ENCODE assay signal across 17 mouse cellular contexts in the genomic region with DNA sequence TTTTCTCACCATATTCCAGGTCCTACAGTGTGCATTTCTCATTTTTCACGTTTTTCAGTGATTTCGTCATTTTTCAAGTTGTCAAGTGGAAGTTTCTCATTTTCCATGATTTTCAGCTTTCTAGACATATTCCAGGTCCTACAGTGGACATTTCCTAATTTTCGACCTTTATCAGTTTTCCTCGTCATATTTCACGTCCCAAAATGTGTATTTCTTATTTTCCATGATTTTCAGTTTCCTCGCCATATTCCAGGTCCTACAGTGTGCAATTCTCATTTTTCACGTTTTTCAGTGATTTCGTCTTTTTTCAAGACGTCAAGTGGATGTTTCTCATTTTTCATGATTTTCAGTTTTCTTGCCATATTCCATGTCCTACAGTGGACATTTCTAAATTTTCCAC. TPM values are rescaled to one million over a fixed set of nuclear protein-coding genes. Genes with fewer than 3 reads are reported as not detected.
DNase-seq lines count a peak whose midpoint lies in the region; ATAC-seq and TF ChIP-seq lines count a peak whose summit lies in the region.
"Not testable (repeated sequence)": the region's sequence is repeated elsewhere in the genome, so short reads cannot be mapped to it uniquely, and the experiment has no call there.
"Had no signal": no experiment of that assay in that cellular context is flagged by ENCODE, and none has a peak within 500 bp of the region (broad histone marks: within the 10 kb centered on the region; RNA-seq: fewer than 3 reads in every experiment).

No protein-coding gene starts in this region.

- peak; percentile 82 for DNase-seq in MEL (ENCODE audit: low read depth, low spot score)
- DNase-seq in c-Kit-negative CD71-positive TER-119-positive erythroid progenitor cells, embryonic 14.5 days (ENCODE audit: low read depth, low spot score): peak; percentile 49
- DNase-seq in heart, postnatal 0 days (ENCODE audit: low spot score): peak; percentile 7
- peak; percentile 36 for DNase-seq in kidney, postnatal 14 days
- DNase-seq in retina, adult 2 months (ENCODE audit: low read depth, low spot score): peak; percentile 47

- 0 out of 2 replicates have a peak, but pooled peaks have one; percentile 1 for ATAC-seq in embryonic facial prominence, embryonic 15.5 days (ENCODE audit: insufficient number of reproducible peaks, low FRiP score, low TSS enrichment, low read depth)
- ATAC-seq in heart, postnatal 0 days (ENCODE audit: insufficient read depth, low read depth): not testable (repeated sequence)
- 0 out of 2 replicates have a peak, but pooled peaks have one; percentile 15 for ATAC-seq in megakaryocyte-erythroid progenitor cell, adult 5-6 weeks (replicated peaks; ENCODE audit: low FRiP score, low TSS enrichment, poor library complexity, severe bottlenecking)

- not testable (repeated sequence) for TF ChIP-seq EP300 in MEL (IDR thresholded peaks at IDR 0.05; ENCODE audit: low read depth in 1 of 2, low read length in 2 of 2); heart, postnatal 0 days (IDR thresholded peaks at IDR 0.05; ENCODE audit: low read depth)

- not testable (repeated sequence) for H3K79me2 ChIP-seq in MEL (ENCODE audit: control insufficient read depth, insufficient read depth, low read length, poor library complexity)

- H3K27me3 ChIP-seq in MEL (ENCODE audit: control insufficient read depth in 1 of 2, insufficient read depth in 2 of 2, low read length in 2 of 2); embryonic facial prominence, embryonic 15.5 days; heart, postnatal 0 days (ENCODE audit: control insufficient read depth, insufficient read depth, low read length): not testable (repeated sequence)

- TF ChIP-seq POLR2A in MEL (IDR thresholded peaks at IDR 0.05; ENCODE audit: control insufficient read depth in 1 of 2, insufficient read depth in 1 of 2, low read depth in 1 of 2, low read length in 2 of 2, poor library complexity in 1 of 2): not testable (repeated sequence)

- H3K4me2 ChIP-seq in embryonic facial prominence, embryonic 15.5 days (replicated peaks); heart, postnatal 0 days (ENCODE audit: low read depth, low read length): not testable (repeated sequence)

- TF ChIP-seq CTCF in MEL (IDR thresholded peaks at IDR 0.05 in 2 of 3, conservative IDR thresholded peaks at IDR 0.05 in 1 of 3; ENCODE audit: control insufficient read depth in 1 of 3, insufficient read depth in 1 of 3, low read depth in 2 of 3, low read length in 3 of 3, poor library complexity in 1 of 3, severe bottlenecking in 1 of 3): 0 out of 6 replicates have a peak, but pooled peaks of 1 of the 3 experiments have one; percentile 10
- TF ChIP-seq CTCF in heart, postnatal 0 days (IDR thresholded peaks at IDR 0.05; ENCODE audit: low read depth): not testable (repeated sequence)

- not testable (repeated sequence) for H3K4me3 ChIP-seq in MEL (ENCODE audit: control insufficient read depth in 1 of 2, insufficient read depth in 1 of 2, low read depth in 2 of 2, low read length in 2 of 2); embryonic facial prominence, embryonic 15.5 days (replicated peaks); heart, postnatal 0 days (ENCODE audit: low read depth, low read length)

- H3K4me1 ChIP-seq in MEL (ENCODE audit: control insufficient read depth in 1 of 2, insufficient read depth in 2 of 2, low read length in 2 of 2); embryonic facial prominence, embryonic 15.5 days; heart, postnatal 0 days (ENCODE audit: control insufficient read depth, insufficient read depth): not testable (repeated sequence)

- not testable (repeated sequence) for TF ChIP-seq RAD21 in MEL (IDR thresholded peaks at IDR 0.05; ENCODE audit: low read depth, low read length)

- 69% methylated on average over 9 of the region's 9 CpGs for WGBS in embryonic facial prominence, embryonic 15.5 days
- 68% methylated on average over 9 of the region's 9 CpGs for WGBS in heart, postnatal 0 days

- H3K9me3 ChIP-seq in MEL (replicated peaks; ENCODE audit: insufficient read depth, low read length); embryonic facial prominence, embryonic 15.5 days (replicated peaks); heart, postnatal 0 days (replicated peaks; ENCODE audit: control insufficient read depth, low read length): not testable (repeated sequence)

- H3K9ac ChIP-seq in MEL (ENCODE audit: control insufficient read depth, low read depth, low read length, poor library complexity, severe bottlenecking); embryonic facial prominence, embryonic 15.5 days; heart, postnatal 0 days (replicated peaks; ENCODE audit: low read depth, low read length): not testable (repeated sequence)

- H3K36me3 ChIP-seq in MEL (ENCODE audit: control insufficient read depth in 1 of 2, insufficient read depth in 2 of 2, low read length in 2 of 2); embryonic facial prominence, embryonic 15.5 days; heart, postnatal 0 days (replicated peaks; ENCODE audit: control insufficient read depth, insufficient read depth, low read length): not testable (repeated sequence)

- H3K27ac ChIP-seq in MEL (ENCODE audit: control insufficient read depth, low read depth, low read length); embryonic facial prominence, embryonic 15.5 days (replicated peaks); heart, postnatal 0 days (ENCODE audit: low read depth): not testable (repeated sequence)

RNA-seq across cellular contexts. Expression of a gene that starts 2.0 kb away (rescaled TPM):
- total RNA-seq in MEL (2012; rRNA removed): 0.19 and 0.46 TPM in 2 replicates
- polyA plus RNA-seq in MEL (2012; ENCODE audit: insufficient read depth in 1 of 2, insufficient read length in 2 of 2, low read depth in 1 of 2, low replicate concordance in 2 of 2, missing spikeins in 1 of 2): under 1 TPM in 1 of 2 experiments, not detected in 1; 0.33 TPM
- polyA plus RNA-seq in embryonic facial prominence, embryonic 15.5 days (2015; fragmentation: Nextera tagmentation; extraction: Ambion mirVana): not detected in 2 replicates
- not detected in 2 replicates for total RNA-seq in heart, postnatal 0 days (2014; rRNA removed; ENCODE audit: low replicate concordance)
- 0.29 and 0.38 TPM in 2 replicates for polyA plus RNA-seq in heart, postnatal 0 days (2015; fragmentation: Nextera tagmentation; extraction: Ambion mirVana)
- total RNA-seq in megakaryocyte-erythroid progenitor cell, adult 5-6 weeks (2014; fragmentation: Nextera tagmentation): 2.3 TPM in 1 of 2 replicates, not detected in the other
- total RNA-seq in megakaryocyte-erythroid progenitor cell, adult 5-6 weeks (2017): 4.0 TPM in 1 of 2 replicates, not detected in the other
- total RNA-seq: ES-E14; heart, postnatal 25 days; layer of hippocampus, adult 8-10 months had no signal
- polyA plus RNA-seq: embryonic facial prominence, embryonic 13.5 days; stomach, embryonic 16.5 days; urinary bladder, adult 2 months had no signal

RNA-seq across cellular contexts. Expression of a gene that starts 3.9 kb away (rescaled TPM):
- total RNA-seq in MEL (2012; rRNA removed): 2.3 and 2.6 TPM in 2 replicates
- polyA plus RNA-seq in MEL (2012; ENCODE audit: insufficient read depth in 1 of 2, insufficient read length in 2 of 2, low read depth in 1 of 2, low replicate concordance in 2 of 2, missing spikeins in 1 of 2): not detected
- polyA plus RNA-seq in embryonic facial prominence, embryonic 15.5 days (2015; fragmentation: Nextera tagmentation; extraction: Ambion mirVana): 0.47 TPM in 1 of 2 replicates, not detected in the other
- not detected in 2 replicates for total RNA-seq in heart, postnatal 0 days (2014; rRNA removed; ENCODE audit: low replicate concordance)
- 0.38 and 0.87 TPM in 2 replicates for polyA plus RNA-seq in heart, postnatal 0 days (2015; fragmentation: Nextera tagmentation; extraction: Ambion mirVana)
- 2.8 TPM in 1 of 2 replicates, not detected in the other for total RNA-seq in megakaryocyte-erythroid progenitor cell, adult 5-6 weeks (2014; fragmentation: Nextera tagmentation)
- total RNA-seq in megakaryocyte-erythroid progenitor cell, adult 5-6 weeks (2017): not detected in 2 replicates
- total RNA-seq: heart, postnatal 25 days had no signal
- polyA plus RNA-seq: neural tube, embryonic 15.5 days; urinary bladder, adult 2 months had no signal

RNA-seq across cellular contexts. Expression of a gene that starts 7.2 kb away (rescaled TPM):
- total RNA-seq in MEL (2012; rRNA removed): not detected in 2 replicates
- polyA plus RNA-seq in MEL (2012; ENCODE audit: insufficient read depth in 1 of 2, insufficient read length in 2 of 2, low read depth in 1 of 2, low replicate concordance in 2 of 2, missing spikeins in 1 of 2): not detected
- not detected in 2 replicates for polyA plus RNA-seq in embryonic facial prominence, embryonic 15.5 days (2015; fragmentation: Nextera tagmentation; extraction: Ambion mirVana)
- total RNA-seq in heart, postnatal 0 days (2014; rRNA removed; ENCODE audit: low replicate concordance): not detected in 2 replicates
- not detected in 2 replicates for polyA plus RNA-seq in heart, postnatal 0 days (2015; fragmentation: Nextera tagmentation; extraction: Ambion mirVana)
- 0.79 TPM in 1 of 2 replicates, not detected in the other for total RNA-seq in megakaryocyte-erythroid progenitor cell, adult 5-6 weeks (2014; fragmentation: Nextera tagmentation)
- total RNA-seq in megakaryocyte-erythroid progenitor cell, adult 5-6 weeks (2017): not detected in 2 replicates
- total RNA-seq: adrenal gland, postnatal 10 days; ES-E14; heart, postnatal 25 days; layer of hippocampus, adult 8-10 months; left cerebral cortex, postnatal 10 days; megakaryocyte, adult 5-6 weeks had no signal
- polyA plus RNA-seq: embryonic facial prominence, embryonic 13.5 days; neural tube, embryonic 15.5 days; stomach, embryonic 16.5 days; urinary bladder, adult 2 months had no signal

RNA-seq across cellular contexts. Expression of a gene that starts 9.5 kb away (rescaled TPM):
- not detected in 2 replicates for total RNA-seq in MEL (2012; rRNA removed)
- polyA plus RNA-seq in MEL (2012; ENCODE audit: insufficient read depth in 1 of 2, insufficient read length in 2 of 2, low read depth in 1 of 2, low replicate concordance in 2 of 2, missing spikeins in 1 of 2): not detected
- polyA plus RNA-seq in embryonic facial prominence, embryonic 15.5 days (2015; fragmentation: Nextera tagmentation; extraction: Ambion mirVana): not detected in 2 replicates
- not detected in 2 replicates for total RNA-seq in heart, postnatal 0 days (2014; rRNA removed; ENCODE audit: low replicate concordance)
- not detected in 2 replicates for polyA plus RNA-seq in heart, postnatal 0 days (2015; fragmentation: Nextera tagmentation; extraction: Ambion mirVana)
- total RNA-seq in megakaryocyte-erythroid progenitor cell, adult 5-6 weeks (2014; fragmentation: Nextera tagmentation): 0.39 TPM in 1 of 2 replicates, not detected in the other
- not detected in 2 replicates for total RNA-seq in megakaryocyte-erythroid progenitor cell, adult 5-6 weeks (2017)
- total RNA-seq: adrenal gland, postnatal 10 days; ES-E14; heart, postnatal 25 days; left cerebral cortex, postnatal 10 days; megakaryocyte, adult 5-6 weeks had no signal
- polyA plus RNA-seq: embryonic facial prominence, embryonic 13.5 days; neural tube, embryonic 15.5 days; stomach, embryonic 16.5 days; urinary bladder, adult 2 months had no signal

RNA-seq across cellular contexts. Expression of a gene that starts 10.0 kb away (rescaled TPM):
- total RNA-seq in MEL (2012; rRNA removed): 2.1 and 2.4 TPM in 2 replicates
- under 1 TPM in 1 of 2 experiments, not detected in 1; 0.18 TPM for polyA plus RNA-seq in MEL (2012; ENCODE audit: insufficient read depth in 1 of 2, insufficient read length in 2 of 2, low read depth in 1 of 2, low replicate concordance in 2 of 2, missing spikeins in 1 of 2)
- polyA plus RNA-seq in embryonic facial prominence, embryonic 15.5 days (2015; fragmentation: Nextera tagmentation; extraction: Ambion mirVana): not detected in 2 replicates
- not detected in 2 replicates for total RNA-seq in heart, postnatal 0 days (2014; rRNA removed; ENCODE audit: low replicate concordance)
- polyA plus RNA-seq in heart, postnatal 0 days (2015; fragmentation: Nextera tagmentation; extraction: Ambion mirVana): 0.19 TPM in 1 of 2 replicates, not detected in the other
- total RNA-seq in megakaryocyte-erythroid progenitor cell, adult 5-6 weeks (2014; fragmentation: Nextera tagmentation): 1.6 and 2.3 TPM in 2 replicates
- total RNA-seq in megakaryocyte-erythroid progenitor cell, adult 5-6 weeks (2017): not detected in 2 replicates
- total RNA-seq: heart, postnatal 25 days; left cerebral cortex, postnatal 10 days had no signal
- polyA plus RNA-seq: embryonic facial prominence, embryonic 13.5 days; stomach, embryonic 16.5 days; urinary bladder, adult 2 months had no signal

Comparison
In these comparisons a context has a peak if more than half of its experiments do, and no peak if none do; other contexts are left out.
1. DNase-seq: peak in every context shown above with its lines; median percentile 82 in MEL; 49 in c-Kit-negative CD71-positive TER-119-positive erythroid progenitor cells, embryonic 14.5 days; 47 in retina, adult 2 months; 36 in kidney, postnatal 14 days; 7 in heart, postnatal 0 days.